Mouse (Mus musculus) effector memory CD4-positive, alpha-beta T cell, adult 7 months (primary cell): ENCODE data around the gene Olfr1510. TPM values are rescaled to one million over a fixed set of nuclear protein-coding genes. Genes with fewer than 3 reads are reported as not detected.

Experiments
- polyA plus RNA-seq: library from polyadenylated mRNA; unstranded; fragments of 100-300 nt; shearing (Covaris generic); gene quantifications from one replicate; pipeline ENCODE4 v1.2.1, GENCODE M21; 2017

Olfr1510 gene
- polyA plus RNA-seq = not detected

GRCm38 (mm10) chr14:52414273-52414672 is at the start of gene Olfr1510:
Olfr1510 (minus strand) TSS chr14:52414373.

GRCm38 (mm10) chr14:52442690-52443089 is 28.5 kb upstream of the Olfr1510 start, which contains the start of gene Olfr1509:
Olfr1509 (plus strand) TSS chr14:52442990.

GRCm38 (mm10) chr14:52397279-52397678 is 16.9 kb downstream of the Olfr1510 start, which contains the start of gene Olfr1511:
Olfr1511 (minus strand) TSS chr14:52397379.

GRCm38 (mm10) chr14:52379068-52379467 is 35.1 kb downstream of the Olfr1510 start, which contains the start of gene Olfr1512:
Olfr1512 (minus strand) TSS chr14:52379168.

Other genes with a start within 250 kb of the Olfr1510 start
- gene Supt16, start 217.0 kb downstream of the Olfr1510 start, polyA plus RNA-seq = 12.5 TPM
- gene Chd8, start 156.6 kb downstream of the Olfr1510 start, polyA plus RNA-seq = 25.6 TPM
- gene Tox4, start 135.2 kb downstream of the Olfr1510 start, polyA plus RNA-seq = 142 TPM
- gene Rab2b, start 134.8 kb downstream of the Olfr1510 start, polyA plus RNA-seq = 21.3 TPM
- 32.8 TPM for gene Mettl3, start 109.2 kb downstream of the Olfr1510 start, polyA plus RNA-seq
- 0.13 TPM for gene Sall2, start 85.6 kb downstream of the Olfr1510 start, polyA plus RNA-seq
- gene Olfr1513, start 58.0 kb downstream of the Olfr1510 start, polyA plus RNA-seq = not detected
- gene Olfr1512, start 35.2 kb downstream of the Olfr1510 start, polyA plus RNA-seq = 0.35 TPM
- 0.61 TPM for gene Olfr1511, start 17.0 kb downstream of the Olfr1510 start, polyA plus RNA-seq
- gene Olfr1509, start 28.6 kb upstream of the Olfr1510 start, polyA plus RNA-seq = not detected
- not detected for gene Olfr1508, start 53.1 kb upstream of the Olfr1510 start, polyA plus RNA-seq
- gene Olfr1507, start 81.4 kb upstream of the Olfr1510 start, polyA plus RNA-seq = 1.1 TPM